Mouse (Mus musculus) MEL (cell line): ENCODE measurements around the gene Card11. TPM values are rescaled to one million over a fixed set of nuclear protein-coding genes. Genes with fewer than 3 reads are reported as not detected.

Experiments
- DNase-seq: peaks from one replicate; pipeline ENCODE4 v3.0.0; 2011; ENCODE audit warnings: low read depth, low spot score
- H3K27ac ChIP-seq: 2 replicates; pipeline ENCODE4 v1.5.1; 2012; ENCODE audit warnings: low read depth, mild to moderate bottlenecking, control low read depth, low read length, moderate library complexity; ENCODE audit not compliant: control insufficient read depth
- H3K27me3 ChIP-seq, 2 experiments: fragments of 150-350 bp in 1 of 2; sonication (generic) in 1 of 2; 2 replicates each; pipeline ENCODE4 v1.6.1; 2012; ENCODE audit warnings: low read length in 2 of 2, mild to moderate bottlenecking in 2 of 2, improper control_type of control experiment in 1 of 2, moderate library complexity in 1 of 2; ENCODE audit not compliant: insufficient read depth in 2 of 2, control insufficient read depth in 1 of 2
- H3K36me3 ChIP-seq, 2 experiments: 2 replicates each; pipeline ENCODE4 v1.6.1; 2012 to 2014; ENCODE audit warnings: low read length in 2 of 2, improper control_type of control experiment in 1 of 2, inconsistent platforms in 1 of 2, mild to moderate bottlenecking in 1 of 2; ENCODE audit not compliant: insufficient read depth in 2 of 2, control insufficient read depth in 1 of 2
- H3K4me1 ChIP-seq, 2 experiments: fragments of 150-350 bp in 1 of 2; sonication (generic) in 1 of 2; 2 replicates each; pipeline ENCODE4 v1.6.1; 2012; ENCODE audit warnings: low read length in 2 of 2, improper control_type of control experiment in 1 of 2, mild to moderate bottlenecking in 1 of 2; ENCODE audit not compliant: insufficient read depth in 2 of 2, control insufficient read depth in 1 of 2
- H3K4me3 ChIP-seq, 2 experiments: fragments of 150-350 bp in 1 of 2; sonication (generic) in 1 of 2; 2 replicates each; pipeline ENCODE4 v1.5.1; 2012; ENCODE audit warnings: low read depth in 2 of 2, low read length in 2 of 2, mild to moderate bottlenecking in 2 of 2, moderate library complexity in 2 of 2, control low read depth in 1 of 2, improper control_type of control experiment in 1 of 2; ENCODE audit not compliant: control insufficient read depth in 1 of 2, insufficient read depth in 1 of 2
- H3K79me2 ChIP-seq: 2 replicates; pipeline ENCODE4 v1.6.1; 2012; ENCODE audit warnings: mild to moderate bottlenecking, low read length, moderate library complexity; ENCODE audit not compliant: control insufficient read depth, poor library complexity, insufficient read depth
- H3K9ac ChIP-seq: 2 replicates; pipeline ENCODE4 v1.6.1; 2012; ENCODE audit warnings: low read depth, mild to moderate bottlenecking, control low read depth, low read length, moderate library complexity; ENCODE audit not compliant: control insufficient read depth, poor library complexity, severe bottlenecking
- H3K9me3 ChIP-seq: fragments of 150-350 bp; sonication (generic); replicated peaks from 2 replicates; pipeline ENCODE4 v1.6.1; 2012; ENCODE audit warnings: mild to moderate bottlenecking, low read length, improper control_type of control experiment, moderate library complexity; ENCODE audit not compliant: insufficient read depth
- CHD2 ChIP-seq: IDR thresholded peaks from 2 replicates; pipeline ENCODE4 v1.6.1; 2011; ENCODE audit warnings: low read length, improper control_type of control experiment
- E2F4 ChIP-seq: IDR thresholded peaks from 2 replicates; pipeline ENCODE4 v1.6.1; 2011; ENCODE audit warnings: low read depth, low read length, improper control_type of control experiment, borderline replicate concordance
- ELF1 ChIP-seq: IDR thresholded peaks from 2 replicates; pipeline ENCODE4 v1.6.1; 2014; ENCODE audit warnings: low read depth, mild to moderate bottlenecking, inconsistent platforms, low read length, improper control_type of control experiment, moderate library complexity
- ETS1 ChIP-seq: IDR thresholded peaks from 2 replicates; pipeline ENCODE4 v1.6.1; 2012; ENCODE audit warnings: low read depth, mild to moderate bottlenecking, inconsistent platforms, low read length, improper control_type of control experiment, moderate library complexity
- HCFC1 ChIP-seq: IDR thresholded peaks from 2 replicates; pipeline ENCODE4 v1.6.1; 2012; ENCODE audit warnings: low read depth, mild to moderate bottlenecking, inconsistent platforms, low read length, improper control_type of control experiment, moderate library complexity
- MAX ChIP-seq: IDR thresholded peaks from 2 replicates; pipeline ENCODE4 v1.6.1; 2011; ENCODE audit warnings: low read length, improper control_type of control experiment
- NELFE ChIP-seq: IDR thresholded peaks from 2 replicates; pipeline ENCODE4 v1.6.1; 2011; ENCODE audit warnings: low read depth, low read length, improper control_type of control experiment
- POLR2A ChIP-seq, 2 experiments: IDR thresholded peaks; 2 replicates each; pipeline ENCODE4 v1.6.1; 2011 to 2012; ENCODE audit warnings: low read length in 2 of 2, mild to moderate bottlenecking in 2 of 2, control low read depth in 1 of 2, improper control_type of control experiment in 1 of 2, low read depth in 1 of 2, moderate library complexity in 1 of 2; ENCODE audit not compliant: control insufficient read depth in 1 of 2, insufficient read depth in 1 of 2, poor library complexity in 1 of 2
- POLR2AphosphoS5 ChIP-seq: IDR thresholded peaks from 2 replicates; pipeline ENCODE4 v1.6.1; 2012; ENCODE audit warnings: low read depth, borderline replicate concordance, mild to moderate bottlenecking, inconsistent platforms, low read length, moderate library complexity, mixed read lengths
- RAD21 ChIP-seq: IDR thresholded peaks from 2 replicates; pipeline ENCODE4 v1.6.1; 2011; ENCODE audit warnings: mild to moderate bottlenecking, low read depth, low read length, improper control_type of control experiment
- RCOR1 ChIP-seq: IDR thresholded peaks from 2 replicates; pipeline ENCODE4 v1.6.1; 2012; ENCODE audit warnings: low read depth, mild to moderate bottlenecking, inconsistent platforms, low read length, improper control_type of control experiment
- SIN3A ChIP-seq: IDR thresholded peaks from 2 replicates; pipeline ENCODE4 v1.6.1; 2012; ENCODE audit warnings: low read length, improper control_type of control experiment, inconsistent platforms
- SMC3 ChIP-seq: IDR thresholded peaks from 2 replicates; pipeline ENCODE4 v1.6.1; 2011; ENCODE audit warnings: low read depth, low read length, improper control_type of control experiment
- TBP ChIP-seq: IDR thresholded peaks from 2 replicates; pipeline ENCODE4 v1.8.0; 2011; ENCODE audit warnings: low read depth, low read length, improper control_type of control experiment
- USF1 ChIP-seq: IDR thresholded peaks from 2 replicates; pipeline ENCODE4 v1.6.1; 2014; ENCODE audit warnings: low read depth, mild to moderate bottlenecking, inconsistent platforms, low read length, improper control_type of control experiment, moderate library complexity
- USF2 ChIP-seq, 2 experiments: IDR thresholded peaks; 2 replicates each; pipeline ENCODE4 v1.6.1; 2011 to 2012; ENCODE audit warnings: improper control_type of control experiment in 2 of 2, low read length in 2 of 2, borderline replicate concordance in 1 of 2, inconsistent platforms in 1 of 2, low read depth in 1 of 2, mild to moderate bottlenecking in 1 of 2; ENCODE audit not compliant: insufficient read depth in 1 of 2
- ZNF384 ChIP-seq: IDR thresholded peaks from 2 replicates; pipeline ENCODE4 v1.6.1; 2012; ENCODE audit warnings: low read depth, mild to moderate bottlenecking, inconsistent platforms, low read length, improper control_type of control experiment
- polyA plus RNA-seq, 2 experiments: library from polyadenylated mRNA; stranded (reverse) in 1 of 2; unstranded in 1 of 2; fragments of >175 nt in 1 of 2; fragments of >200 nt in 1 of 2; gene quantifications; 2 replicates each; pipeline versions ENCODE4 v1.2.1 to v1.2.4; 2012; ENCODE audit warnings: low replicate concordance in 2 of 2, low read depth in 1 of 2; ENCODE audit not compliant: insufficient read length in 2 of 2, insufficient read depth in 1 of 2, missing spikeins in 1 of 2
- total RNA-seq: library from RNA; depleted of rRNA; stranded (reverse); fragments of 300-350 nt; gene quantifications from 2 replicates; pipeline ENCODE4 v1.2.3, GENCODE M21; 2012

Gene Card11
- total and polyA plus RNA-seq, 3 experiments = not detected

DNA sequence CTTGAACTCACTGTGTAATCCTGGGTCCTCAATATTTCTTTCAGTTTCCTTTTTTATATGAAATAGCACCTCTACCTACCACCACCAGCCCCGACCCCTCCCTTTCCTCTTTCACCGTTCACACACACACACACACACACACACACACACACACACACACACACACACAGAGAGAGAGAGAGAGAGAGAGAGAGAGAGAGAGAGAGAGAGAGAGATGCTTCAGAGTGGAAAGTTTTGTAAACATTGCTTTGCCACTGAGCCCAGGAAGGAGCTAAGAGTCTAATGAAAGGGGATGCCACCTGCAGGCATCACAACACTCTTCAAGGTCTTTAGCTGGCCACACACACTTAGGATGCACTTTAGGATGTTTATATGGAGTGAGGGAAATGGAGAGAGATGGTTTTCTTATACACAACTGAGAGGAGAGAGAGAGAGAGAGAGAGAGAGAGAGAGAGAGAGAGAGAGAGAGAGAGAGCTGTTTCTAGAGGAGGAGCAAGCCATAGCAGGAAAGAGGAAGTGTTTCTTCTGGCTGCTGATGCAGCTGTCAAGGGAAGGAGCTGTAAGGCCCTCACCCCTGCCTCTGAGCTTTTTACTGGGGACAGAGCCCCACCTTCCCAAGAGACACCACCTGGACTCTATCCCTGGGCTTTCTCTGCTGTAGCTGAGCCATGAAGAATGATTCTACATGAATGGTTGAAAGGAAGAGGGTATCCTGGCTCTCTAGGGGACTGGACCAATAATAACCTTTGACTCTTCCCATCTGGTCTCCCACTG is 17.7 kb upstream of the Card11 start:
- Histone ChIP-seq H3K27me3 (no peaks in the 10 kb centered on the region; a peak in 1 of 4 replicates), H3K4me3 (no peak overlapping the region), H3K9ac (no peak overlapping the region), H3K79me2 (no peaks in the 10 kb centered on the region), H3K9me3 (no peaks in the 10 kb centered on the region), H3K27ac (no peak overlapping the region), H3K4me1 (no peaks in the 10 kb centered on the region), H3K36me3 (no peaks in the 10 kb centered on the region)
- TF ChIP-seq RAD21 (no peak), POLR2AphosphoS5 (no peak), ELF1 (no peak), SMC3 (no peak), MAX (no peak), ETS1 (no peak), SIN3A (no peak)
- no peak for DNase-seq

GRCm38 (mm10) chr5:141016082-141016481 is 15.7 kb upstream of the Card11 start:
- H3K27me3 ChIP-seq = no peaks in the 10 kb centered on the region; a peak in 1 of 4 replicates
- H3K79me2 ChIP-seq = no peaks in the 10 kb centered on the region
- H3K36me3 ChIP-seq = no peaks in the 10 kb centered on the region
- H3K4me3 ChIP-seq = no peak overlapping the region
- H3K27ac ChIP-seq = no peak overlapping the region
- H3K4me1 ChIP-seq = no peaks in the 10 kb centered on the region
- no peak for TF ChIP-seq RAD21
- TF ChIP-seq POLR2A (IDR thresholded peaks at IDR 0.05; ENCODE audit: control insufficient read depth in 1 of 2, insufficient read depth in 1 of 2, low read depth in 1 of 2, low read length in 2 of 2, poor library complexity in 1 of 2) = no peak
- no peak for TF ChIP-seq TBP
- TF ChIP-seq NELFE = no peak
- no peak for TF ChIP-seq RCOR1
- TF ChIP-seq CHD2 = no peak
- TF ChIP-seq USF2 (IDR thresholded peaks at IDR 0.05; ENCODE audit: borderline replicate concordance in 1 of 2, insufficient read depth in 1 of 2, low read depth in 1 of 2, low read length in 2 of 2) = no peak
- TF ChIP-seq ELF1 = no peak
- no peak for TF ChIP-seq USF1
- no peak for TF ChIP-seq E2F4
- no peak for TF ChIP-seq POLR2AphosphoS5
- no peak for TF ChIP-seq HCFC1
- TF ChIP-seq ZNF384 = no peak
- TF ChIP-seq, all 39 proteins: peak for 0
- Histone ChIP-seq H3K9me3 (no peaks in the 10 kb centered on the region), H3K9ac (no peak overlapping the region)
- DNase-seq = no peak
